Mouse (Mus musculus) fibroblast of lung, adult 2 months (primary cell): ENCODE data around the gene Gmnn.
A peak's percentile ranks its signal among the peaks of the same experiment; 100 is the strongest.

ENCODE experiments used
- DNase-seq: peaks from one replicate; pipeline ENCODE4 v3.0.0-alpha.2; 2011; ENCODE audit warnings: low read depth

Gene Gmnn

DNA sequence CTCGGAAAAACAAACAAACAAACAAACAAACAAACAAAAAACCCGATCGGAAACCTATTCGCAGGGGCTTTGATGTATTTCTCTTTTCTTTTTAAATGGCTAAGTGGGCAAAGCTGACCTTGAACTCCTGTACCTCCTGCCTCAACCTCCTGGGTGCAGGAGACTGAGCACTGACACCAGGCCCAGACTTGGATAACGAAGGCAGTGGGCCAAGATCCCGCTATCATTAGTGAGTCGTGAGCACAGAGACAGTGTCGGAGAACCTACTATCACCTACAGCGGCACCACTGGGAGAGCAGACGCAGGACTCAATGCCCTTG lies 680 bp downstream of the Gmnn start:
- DNase-seq, result no peak

DNA sequence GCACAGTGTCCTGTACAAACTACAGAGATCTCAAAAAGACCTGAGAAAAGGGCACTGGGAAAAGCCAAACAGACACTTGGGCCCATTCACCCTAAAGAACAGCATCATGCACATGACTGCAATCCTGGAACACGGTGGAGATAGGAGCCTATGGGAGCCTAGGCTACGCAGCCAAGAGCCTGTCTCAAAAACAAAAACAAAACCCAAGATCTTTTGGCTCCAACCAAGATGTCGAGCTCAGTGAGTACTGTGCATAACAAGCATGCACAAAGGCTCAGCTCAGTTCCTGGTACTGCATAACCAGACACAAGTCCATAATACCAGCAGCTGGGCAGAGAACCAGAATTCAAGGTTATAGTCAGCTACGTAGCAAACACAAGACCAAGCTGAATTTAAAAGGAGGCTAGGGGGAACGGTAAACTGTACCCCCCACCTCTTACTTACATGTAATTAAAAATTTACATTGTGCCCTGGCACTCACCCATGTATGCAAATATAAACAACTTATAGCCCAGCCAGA lies 1.3 kb downstream of the Gmnn start:
- no peak for DNase-seq

DNA sequence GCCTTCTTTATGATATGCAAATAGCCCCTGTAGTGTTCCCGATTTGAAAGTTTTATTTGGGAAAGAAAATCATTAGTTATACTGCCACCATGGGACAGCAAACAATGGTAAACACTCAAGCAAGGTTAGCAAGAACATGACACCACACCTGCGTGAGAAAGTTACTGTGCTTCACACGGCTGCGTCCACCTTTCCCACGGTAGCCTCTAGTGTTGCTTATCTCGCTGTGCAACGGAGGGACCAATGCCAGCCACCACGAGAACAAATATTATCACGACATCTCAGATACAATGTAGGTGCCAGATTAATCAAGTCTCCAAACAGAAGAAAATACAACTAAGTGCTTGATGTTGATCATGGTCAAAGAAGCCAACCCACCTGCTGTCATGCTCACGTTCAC lies 2.3 kb downstream of the Gmnn start:
- no peak for DNase-seq

DNA sequence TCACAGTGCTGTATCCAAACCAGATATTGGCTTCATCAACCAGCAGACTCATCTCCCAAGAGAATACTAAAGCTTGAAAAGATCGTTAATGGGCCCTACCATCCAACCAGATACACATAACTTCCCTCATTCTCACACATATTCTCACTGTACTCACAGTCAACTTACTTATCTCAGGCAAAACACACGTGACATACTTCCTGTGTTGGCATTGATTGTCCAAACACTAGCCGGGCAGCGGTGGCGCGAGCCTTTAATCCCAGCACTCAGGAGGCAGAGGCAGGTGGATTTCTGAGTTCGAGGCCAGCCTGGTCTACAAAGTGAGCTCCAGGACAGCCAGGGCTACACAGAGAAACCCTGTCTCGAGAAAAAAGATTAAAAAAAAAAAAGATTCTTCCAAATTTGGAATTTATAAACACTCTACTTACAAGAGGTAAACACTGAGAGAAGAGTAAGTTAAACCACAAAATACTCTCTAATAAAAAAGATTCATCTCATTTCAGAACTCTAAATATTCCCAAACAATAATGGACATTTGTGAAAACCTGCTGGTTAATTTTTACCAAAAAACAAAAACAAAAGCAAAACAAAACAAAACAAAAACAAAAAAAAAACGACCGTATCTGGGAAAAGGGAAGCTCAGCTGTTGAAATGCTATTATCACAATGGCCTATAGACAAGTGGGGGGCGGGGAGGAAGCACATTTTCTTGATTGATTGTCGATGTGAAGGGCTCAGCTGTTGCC lies 3.7 kb downstream of the Gmnn start:
- no peak for DNase-seq

DNA sequence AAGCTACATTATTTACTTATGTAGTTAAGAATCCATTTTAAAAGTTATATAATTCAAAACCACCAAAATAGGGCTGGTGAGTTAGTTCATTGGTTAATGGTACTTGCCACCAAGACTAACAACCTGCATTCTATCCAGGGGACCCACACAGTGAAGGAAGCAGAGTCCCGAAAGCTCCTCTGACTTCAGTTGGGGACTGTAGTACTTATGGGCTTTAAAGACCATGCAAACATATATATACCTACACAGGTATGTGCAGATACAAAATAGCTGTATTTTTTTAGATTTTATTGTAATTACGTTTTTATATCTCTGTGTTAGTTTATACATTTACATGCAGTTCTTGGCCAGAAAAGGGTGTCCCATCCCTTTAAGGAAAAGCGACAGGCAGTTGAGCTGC lies 5.0 kb downstream of the Gmnn start:
- no peak for DNase-seq

DNA sequence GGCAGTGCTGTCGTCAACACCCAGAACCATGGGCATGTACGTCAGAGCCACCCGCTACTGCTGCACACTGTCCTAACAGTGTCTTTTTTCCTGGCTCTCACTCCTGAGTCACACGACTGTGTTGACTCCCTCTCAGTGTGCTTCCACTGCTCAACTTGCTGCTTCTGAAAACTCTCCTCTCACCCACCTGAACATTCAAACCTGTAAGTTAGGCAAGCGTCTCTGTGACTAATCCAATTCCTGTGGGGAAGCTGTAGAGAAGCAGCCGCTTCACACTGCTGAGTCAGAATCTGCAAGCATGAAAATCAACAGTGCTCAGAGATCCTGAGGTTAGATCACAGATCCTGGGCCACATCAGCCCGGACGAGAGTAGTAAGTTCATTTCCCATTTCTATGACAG lies 10.3 kb downstream of the Gmnn start:
- DNase-seq, result no peak

DNA sequence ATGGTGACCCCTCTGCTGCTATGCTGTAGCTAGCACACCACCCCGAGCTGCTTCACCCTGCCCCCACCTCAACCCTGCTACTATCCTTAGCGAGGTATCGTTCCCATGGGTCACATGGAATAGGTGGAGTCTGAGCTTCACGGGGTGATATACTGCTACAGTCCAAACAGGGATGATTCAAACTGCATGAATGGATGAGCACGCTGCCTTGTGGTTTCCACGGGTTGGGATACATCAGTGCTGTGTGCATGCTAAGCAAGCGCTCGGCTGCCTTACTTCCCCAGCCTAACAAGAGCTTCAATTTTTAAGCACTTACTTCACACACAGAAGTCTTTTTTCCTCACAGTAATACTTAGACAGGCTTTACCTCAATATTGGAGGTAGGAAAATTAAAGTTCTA lies 10.9 kb downstream of the Gmnn start:
- no peak for DNase-seq

DNA sequence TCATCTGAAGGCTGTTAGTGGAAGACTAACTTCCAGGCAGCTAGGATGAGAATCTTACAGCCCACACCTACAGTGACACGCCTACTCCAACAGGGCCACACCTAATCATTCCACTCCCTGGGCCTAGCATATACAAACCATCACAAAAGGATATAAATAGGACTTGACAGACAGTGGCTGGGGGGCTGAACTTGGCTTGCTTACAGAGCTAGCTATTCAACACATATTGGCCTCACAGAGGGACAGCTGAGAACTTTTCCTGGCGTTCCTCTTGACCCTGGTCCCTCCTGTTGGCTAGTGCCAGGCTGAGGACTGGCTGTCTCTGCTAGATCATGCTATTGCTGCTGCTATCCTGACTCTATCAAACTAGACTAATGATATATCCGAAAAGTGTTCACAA lies 13.9 kb downstream of the Gmnn start:
- DNase-seq, result no peak

DNA sequence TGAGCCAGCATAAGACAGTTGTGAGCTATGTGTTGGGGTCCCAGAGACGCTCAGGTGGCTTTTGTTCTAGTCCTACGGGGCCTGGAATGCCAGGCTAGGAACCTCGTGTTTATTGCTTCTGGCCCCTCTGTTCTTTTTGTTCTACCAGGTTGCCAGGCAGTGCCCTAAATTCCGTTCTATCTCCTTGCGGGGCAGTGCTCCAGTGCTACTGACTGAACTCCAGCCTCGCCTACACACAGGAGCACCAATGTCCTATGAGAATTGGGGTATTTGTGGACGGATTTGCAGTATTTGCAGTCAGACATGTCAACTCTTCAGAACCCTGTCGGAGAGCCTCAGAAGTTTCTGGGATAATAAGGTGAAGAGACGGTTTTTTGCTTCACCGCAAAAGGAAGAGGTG lies 20.7 kb downstream of the Gmnn start, which contains the start of gene Armh2:
TSS of gene Armh2 (plus strand) at position 205 of the 400 bp plus-strand sequence.
- DNase-seq, result no peak

DNA sequence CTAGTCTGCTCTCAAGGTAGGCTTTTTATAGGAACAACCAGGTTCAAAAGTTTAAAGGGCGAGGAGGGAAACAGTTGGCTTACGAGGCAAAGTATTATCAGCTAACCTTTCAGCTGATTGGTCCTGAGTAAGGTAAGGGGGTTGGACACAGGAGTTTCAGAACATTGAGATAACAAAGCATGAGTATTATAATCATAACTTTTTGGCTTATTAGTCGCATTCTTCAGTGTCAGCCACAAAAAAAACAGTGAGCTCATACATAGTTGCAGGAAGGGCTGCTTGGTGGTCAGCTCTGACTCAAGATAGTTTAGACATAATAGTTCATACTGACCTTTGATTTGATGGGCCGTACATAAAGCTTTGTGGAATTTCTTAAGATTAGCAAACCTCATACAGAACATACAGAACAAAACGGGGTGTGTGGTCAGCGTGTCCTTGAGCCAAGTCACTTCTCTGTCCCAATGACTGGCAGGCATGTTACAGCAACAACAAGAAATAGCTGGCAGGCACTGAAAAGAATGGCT lies 26.1 kb downstream of the Gmnn start:
- DNase-seq, result no peak

DNA sequence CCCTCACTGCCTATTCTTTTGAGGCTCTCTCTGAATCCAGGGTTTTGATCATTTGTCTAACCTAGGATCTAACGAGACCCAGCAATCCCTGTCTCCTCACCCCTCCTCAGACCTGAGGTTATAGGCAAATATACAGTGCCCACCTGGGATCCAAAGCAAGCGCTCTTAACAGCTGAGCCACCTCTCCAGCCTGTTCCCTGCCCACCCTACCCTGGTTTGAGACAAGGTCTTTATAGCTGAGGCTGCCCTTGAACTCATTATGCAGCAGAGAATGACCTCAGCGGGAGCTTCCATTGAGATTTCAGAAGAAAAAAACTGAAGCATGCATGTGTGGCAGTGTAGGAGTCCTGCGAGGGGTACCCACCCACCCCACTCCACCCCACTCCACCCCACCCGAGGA lies 27.2 kb downstream of the Gmnn start:
- no peak for DNase-seq

DNA sequence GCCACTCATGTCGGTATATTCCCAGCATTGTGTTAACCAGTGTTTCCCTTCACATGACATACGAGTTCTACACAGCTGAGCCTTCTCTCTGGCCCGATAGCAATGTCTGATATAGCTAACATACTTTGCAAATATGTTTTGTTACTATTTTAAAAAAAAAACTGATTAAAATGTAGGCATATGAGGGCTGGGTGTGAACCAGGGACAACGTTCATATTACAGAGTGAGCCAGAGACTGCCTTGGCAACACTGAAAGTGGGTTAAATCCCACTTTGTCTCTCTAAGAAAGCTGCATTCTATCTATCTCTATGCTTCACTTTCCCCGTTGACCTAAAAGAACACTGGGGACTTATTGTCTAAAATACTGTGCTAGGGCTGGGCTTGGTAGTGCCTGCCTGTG lies 32.6 kb downstream of the Gmnn start:
- DNase-seq, result no peak

DNA sequence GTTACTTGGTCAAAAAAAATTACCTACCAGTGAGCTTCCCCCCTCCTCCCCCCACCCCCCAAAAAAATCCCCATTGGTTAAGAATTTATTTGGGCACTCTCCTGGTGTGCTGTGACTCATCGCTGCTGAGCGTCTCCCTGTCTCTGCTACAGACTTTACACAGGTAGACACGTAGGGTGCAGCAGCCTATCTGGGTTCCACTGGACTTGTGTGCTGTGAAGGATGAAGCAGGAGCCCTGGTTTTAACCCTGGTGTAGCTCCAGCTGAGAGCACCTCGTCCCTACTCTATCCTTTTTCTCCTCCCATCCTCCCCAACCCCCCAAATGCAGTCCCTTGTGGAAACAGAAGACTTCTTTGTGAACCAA lies 37.3 kb downstream of the Gmnn start:
- DNase-seq, result peak; percentile 56

DNA sequence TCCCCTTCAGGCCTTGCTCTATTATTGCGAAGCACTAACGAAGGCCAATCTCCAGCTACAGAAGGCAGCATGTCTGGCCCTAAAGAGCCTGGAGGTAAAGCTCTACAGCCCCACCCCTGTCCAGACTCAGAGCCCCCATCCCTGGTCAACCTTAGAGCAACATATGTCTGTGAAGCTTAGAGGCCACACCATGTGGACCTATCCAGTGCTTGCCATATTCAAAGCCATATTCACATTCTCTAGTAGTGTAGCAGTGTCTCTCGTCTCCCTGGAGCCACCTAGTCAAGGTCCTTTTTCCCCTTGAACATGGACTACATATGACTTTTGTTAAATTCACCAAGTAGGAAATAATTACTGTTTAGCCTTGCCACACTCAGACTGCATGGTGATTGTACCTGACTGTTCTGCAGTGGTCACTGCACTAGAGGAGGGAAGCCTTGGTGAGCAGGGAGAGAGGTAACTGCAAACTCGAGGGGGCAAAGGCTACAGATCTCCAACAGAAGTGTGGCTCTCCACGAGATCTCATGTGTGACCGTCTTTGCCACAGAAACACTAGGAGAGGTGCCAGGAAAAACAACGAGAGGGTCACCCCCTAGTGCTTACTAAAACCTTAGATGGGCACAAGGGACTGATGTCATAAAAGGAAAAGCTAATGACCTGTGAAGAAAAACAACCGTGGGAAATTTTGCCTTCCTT lies 37.9 kb downstream of the Gmnn start:
- no peak for DNase-seq

DNA sequence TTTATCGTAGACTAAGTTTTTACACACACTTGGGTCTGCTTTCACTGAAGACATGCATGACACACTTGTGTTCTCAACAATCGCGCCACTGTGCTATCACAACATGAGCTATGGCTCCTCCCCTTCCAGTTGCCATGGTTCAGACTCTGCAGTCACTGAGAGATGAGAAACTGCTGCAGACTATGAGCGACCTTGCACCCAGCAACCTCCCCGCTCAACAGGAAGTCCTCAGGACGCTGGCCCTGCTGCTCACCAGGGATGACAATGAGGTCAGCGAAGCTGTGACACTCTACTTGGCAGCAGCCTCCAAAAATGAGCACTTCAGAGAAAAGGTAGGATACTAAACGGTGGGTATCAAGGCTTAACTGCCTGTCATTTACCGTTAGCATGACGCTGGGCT lies 40.2 kb downstream of the Gmnn start:
- DNase-seq, result no peak

DNA sequence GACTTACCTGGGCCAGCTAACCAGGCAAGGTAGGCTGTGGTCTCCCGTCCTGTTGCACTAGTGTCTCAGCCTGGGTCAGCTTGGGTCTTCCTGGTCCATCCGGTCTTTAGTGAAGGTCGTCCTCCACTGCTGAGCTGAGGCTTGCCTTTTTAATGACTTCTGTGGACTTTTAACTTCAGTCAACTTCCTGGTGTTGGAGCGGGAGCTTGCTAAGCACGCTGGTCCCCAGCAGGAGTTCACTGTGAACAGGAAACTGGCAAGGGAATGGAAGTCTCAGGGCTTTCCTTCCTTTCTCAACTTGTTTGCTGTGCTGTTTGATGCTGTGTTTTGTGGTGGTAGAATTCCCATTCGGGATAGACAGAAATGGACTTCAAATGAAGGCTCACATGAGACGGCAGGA lies 44.0 kb downstream of the Gmnn start:
- DNase-seq, result no peak

DNA sequence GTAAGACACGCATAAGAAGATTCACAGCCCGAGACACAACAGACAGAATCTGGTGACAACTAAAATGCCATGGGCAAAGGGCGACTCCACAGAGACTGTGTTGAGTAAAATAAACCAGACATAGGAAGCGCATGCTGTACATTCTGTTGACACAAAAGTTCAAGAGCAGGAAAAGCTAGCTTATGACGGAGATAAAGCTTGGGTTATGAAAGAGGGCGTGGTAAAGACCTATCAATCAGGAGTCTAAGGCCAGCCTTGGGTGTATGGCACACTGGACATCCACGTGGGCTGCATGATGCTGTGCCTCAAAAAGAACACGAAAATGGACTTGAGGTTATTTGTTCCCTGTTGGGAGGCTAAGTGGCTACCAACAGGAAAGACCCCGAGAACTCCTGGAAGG lies 45.3 kb downstream of the Gmnn start:
- DNase-seq, result no peak

DNA sequence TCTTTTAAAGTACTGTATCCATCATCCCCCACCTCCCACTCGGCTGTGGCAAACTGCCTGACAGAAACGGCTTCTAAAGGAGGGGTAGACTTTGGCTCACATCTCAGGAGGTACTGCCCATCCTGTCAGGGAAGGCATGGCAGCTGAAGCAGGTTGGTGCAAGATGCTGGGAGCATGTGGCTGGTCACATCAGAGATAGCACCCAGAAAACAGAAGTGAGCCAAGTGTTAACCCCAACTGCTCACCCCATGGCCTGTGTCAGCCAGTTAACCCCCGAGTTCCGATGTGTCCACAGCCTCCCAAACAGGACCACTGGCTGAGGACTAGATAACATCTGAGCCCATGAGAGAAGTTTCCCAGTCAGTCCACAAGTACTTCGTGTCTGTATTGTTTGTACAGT lies 46.1 kb downstream of the Gmnn start:
- no peak for DNase-seq

DNA sequence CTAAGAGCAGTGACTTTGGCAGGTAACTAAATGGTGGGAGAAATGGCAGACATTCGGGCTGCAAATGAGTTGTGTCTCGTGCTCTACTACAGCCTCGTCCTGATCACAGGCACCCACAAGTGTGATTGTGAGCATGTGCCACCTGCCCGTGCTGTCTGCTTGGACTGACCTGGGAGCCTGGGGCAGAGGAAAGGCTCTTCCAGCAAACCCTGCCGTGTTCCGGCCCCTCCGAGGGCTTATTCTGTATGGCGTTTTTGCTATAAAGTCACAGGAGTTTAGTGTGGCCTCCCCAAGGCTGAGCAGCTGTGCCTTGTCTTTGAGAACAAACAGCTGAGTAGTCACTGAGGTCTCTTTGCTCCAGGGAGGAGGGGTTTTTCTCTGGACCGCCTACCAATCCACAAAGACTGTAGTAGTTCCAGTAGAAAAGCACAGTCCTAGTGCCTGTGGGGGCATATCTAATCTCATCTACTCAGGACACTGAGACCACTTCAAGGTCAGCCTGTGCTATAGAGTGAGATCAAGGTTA lies 47.3 kb downstream of the Gmnn start:
- DNase-seq, result no peak

DNA sequence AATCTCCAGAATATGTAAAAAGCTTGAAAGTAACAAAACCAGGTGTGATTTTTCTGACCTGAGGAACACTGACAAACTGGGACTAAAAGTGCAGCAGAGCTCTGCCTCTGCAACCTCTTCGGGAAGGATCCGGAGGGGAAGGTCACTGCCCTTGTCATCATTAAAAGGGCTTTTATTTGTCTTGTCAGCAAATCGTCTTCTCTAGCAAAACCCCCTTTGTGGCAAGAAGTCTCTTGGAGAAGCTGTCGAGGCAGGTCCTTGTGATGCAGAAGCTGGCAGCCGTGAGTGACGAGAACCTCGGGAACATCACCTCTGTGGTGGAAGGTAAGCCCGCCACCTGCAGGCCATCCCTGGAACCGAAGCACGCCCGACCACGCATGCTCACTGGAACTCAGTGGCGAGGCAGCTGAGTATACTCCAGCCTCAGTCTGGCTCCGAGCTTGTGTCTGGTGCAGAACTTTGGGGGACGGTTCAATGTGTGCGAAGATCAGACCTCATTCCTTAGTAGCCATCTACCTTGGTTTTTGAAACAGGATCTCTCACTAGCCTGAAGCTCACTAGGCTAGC lies 48.2 kb downstream of the Gmnn start:
- DNase-seq, result peak; percentile 49

DNA sequence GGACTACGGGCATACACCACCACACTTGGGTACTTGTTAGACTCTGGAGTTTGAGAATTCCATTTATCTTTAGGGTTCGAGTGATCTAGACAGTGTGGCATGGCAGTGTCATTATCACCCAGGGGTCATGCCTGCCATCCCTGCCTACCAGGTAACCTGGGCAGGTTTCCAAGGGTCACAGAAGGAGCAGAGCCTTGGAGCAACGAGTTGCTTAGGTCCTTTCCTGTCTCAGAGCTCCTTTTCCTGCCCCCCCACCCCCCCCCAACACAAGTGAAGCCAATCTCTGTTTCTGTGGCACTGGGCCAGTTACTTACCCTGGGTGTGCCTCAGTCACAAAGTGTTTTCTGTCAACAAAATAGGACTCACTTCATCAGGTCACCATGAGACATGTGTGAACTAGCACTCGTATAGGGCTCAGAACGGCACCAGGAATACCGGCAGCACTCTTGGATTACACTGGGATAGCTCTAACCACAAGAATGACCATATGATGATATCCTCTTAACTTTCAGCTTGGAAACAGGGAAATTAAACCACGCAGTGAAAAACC lies 49.1 kb downstream of the Gmnn start:
- no peak for DNase-seq

DNA sequence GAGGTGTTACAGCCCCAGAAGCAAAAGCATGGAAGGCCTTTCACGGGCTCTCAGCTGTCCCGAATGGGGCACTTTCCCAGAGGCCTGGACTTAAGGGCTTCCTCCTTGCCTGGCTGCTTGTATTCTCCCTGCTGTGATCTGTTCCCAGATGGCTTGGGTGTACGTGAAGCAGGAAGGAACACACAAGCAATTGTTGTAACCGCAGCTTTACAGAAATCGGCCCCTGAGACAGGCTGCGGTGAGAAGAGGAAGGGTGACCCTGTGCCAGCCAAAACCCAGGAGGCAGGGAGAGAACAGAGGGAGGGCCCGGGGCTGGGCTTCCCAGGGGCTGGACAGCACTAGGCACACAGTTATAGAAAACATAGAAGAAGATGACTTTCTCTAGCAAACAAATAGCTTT lies 50.8 kb downstream of the Gmnn start:
- no peak for DNase-seq
